Mouse (Mus musculus) lung, postnatal 0 days (tissue): ENCODE data around the gene S1pr4. TPM values are rescaled to one million over a fixed set of nuclear protein-coding genes. Genes with fewer than 3 reads are reported as not detected.
A peak's percentile ranks its signal among the peaks of the same experiment; 100 is the strongest.

Source experiments
- ATAC-seq: fragments of 200-750 bp; cut with Nextera tagmentation; 2 replicates; pipeline ENCODE4 v1.8.0; 2017; ENCODE audit warnings: moderate library complexity
- DNase-seq: peaks from one replicate; pipeline ENCODE4 v3.0.0-alpha.2; 2016; ENCODE audit warnings: low spot score
- H3K27ac ChIP-seq: fragments of 300-500 bp; sonication (generic); 2 replicates; pipeline ENCODE4 v1.5.1; 2014; ENCODE audit warnings: antibody characterized with exemption, mild to moderate bottlenecking, low read length, mixed read lengths
- H3K27me3 ChIP-seq: fragments of 300-500 bp; sonication (generic); replicated peaks from 2 replicates; pipeline ENCODE4 v1.6.1; 2014; ENCODE audit warnings: low read length, mixed read lengths; ENCODE audit not compliant: insufficient read depth
- H3K36me3 ChIP-seq: fragments of 300-500 bp; sonication (generic); 2 replicates; pipeline ENCODE4 v1.6.1; 2014; ENCODE audit warnings: low read length, mixed read lengths; ENCODE audit not compliant: insufficient read depth
- H3K4me1 ChIP-seq: fragments of 300-500 bp; sonication (generic); 2 replicates; pipeline ENCODE4 v1.6.1; 2014; ENCODE audit warnings: antibody characterized with exemption, low read depth, low read length, mixed read lengths; ENCODE audit not compliant: insufficient read depth
- H3K4me2 ChIP-seq: fragments of 300-500 bp; sonication (generic); replicated peaks from 2 replicates; pipeline ENCODE4 v1.6.1; 2014; ENCODE audit warnings: low read depth, mild to moderate bottlenecking, low read length, moderate library complexity, mixed read lengths
- H3K4me3 ChIP-seq: fragments of 300-500 bp; sonication (generic); 2 replicates; pipeline ENCODE4 v1.5.1; 2014; ENCODE audit warnings: low read depth, low read length
- H3K9ac ChIP-seq: fragments of 300-500 bp; sonication (generic); replicated peaks from 2 replicates; pipeline ENCODE4 v1.6.1; 2014; ENCODE audit warnings: low read depth, mild to moderate bottlenecking
- H3K9me3 ChIP-seq: fragments of 300-500 bp; sonication (generic); 2 replicates; pipeline ENCODE4 v1.6.1; 2016; ENCODE audit warnings: low read length, mixed read lengths
- CTCF ChIP-seq: IDR thresholded peaks from 2 replicates; pipeline ENCODE4 v1.5.1; 2016; ENCODE audit warnings: antibody characterized with exemption, mild to moderate bottlenecking
- EP300 ChIP-seq: IDR thresholded peaks from 2 replicates; pipeline ENCODE4 v1.6.1; 2016; ENCODE audit warnings: antibody characterized with exemption, mild to moderate bottlenecking, control low read depth
- WGBS: fragments of 180-500 bp; shearing (Covaris S2); extraction: QIAGEN DNeasy Blood & Tissue Kit; methylation state at CpG from one replicate; pipeline ENCODE4 v1.1.7; 2014; 5-methylcytosine and 5-hydroxymethylcytosine counted together
- polyA plus RNA-seq: library from polyadenylated mRNA; unstranded; fragments of >200 nt; fragmentation: Nextera tagmentation; extraction: Ambion mirVana; gene quantifications from 2 replicates; pipeline ENCODE4 v1.2.1, GENCODE M21; 2015

Gene S1pr4
- polyA plus RNA-seq, 1 experiment from 2014 or later: 19.3 TPM

- no peak for DNase-seq
- WGBS: 79% methylated on average over 3 of the region's 3 CpGs
- no peak for ATAC-seq
- TF ChIP-seq EP300 (no peak), CTCF (no peak)
- peaks cover 14% of the 10 kb centered on the region; the same call in 1 of the 2 replicates for H3K4me1 ChIP-seq
- no peaks in the 10 kb centered on the region for H3K27me3 ChIP-seq
- H3K36me3 ChIP-seq: no peaks in the 10 kb centered on the region
- no peaks in the 10 kb centered on the region for H3K9me3 ChIP-seq
- no peak overlapping the region for H3K27ac ChIP-seq
- H3K4me3 ChIP-seq: no peak overlapping the region
- no peak overlapping the region for H3K4me2 ChIP-seq
- no peak overlapping the region for H3K9ac ChIP-seq
These were observed 38.6 kb upstream of the S1pr4 start for GRCm38 (mm10) chr10:81538321-81539048.

- peaks cover 3% of the 10 kb centered on the region; the same call in 1 of the 2 replicates for H3K4me1 ChIP-seq
- H3K9me3 ChIP-seq: no peaks in the 10 kb centered on the region
- H3K27ac ChIP-seq: no peak overlapping the region
- no peak overlapping the region for H3K9ac ChIP-seq
- DNase-seq (no peak), ATAC-seq (no peak)
- H3K4me2 ChIP-seq: no peak overlapping the region
- H3K36me3 ChIP-seq: no peaks in the 10 kb centered on the region
- H3K4me3 ChIP-seq: no peak overlapping the region
- TF ChIP-seq EP300: no peak
- no peak for TF ChIP-seq CTCF
- WGBS: 86% methylated on average over 2 of the region's 2 CpGs
- no peaks in the 10 kb centered on the region for H3K27me3 ChIP-seq
These were observed 37.5 kb upstream of the S1pr4 start for GRCm38 (mm10) chr10:81537429-81537828.

GRCm38 (mm10) chr10:81536734-81537133 is 36.8 kb upstream of the S1pr4 start:
- DNase-seq: peak; percentile 38
- no peak overlapping the region for H3K4me2 ChIP-seq

GRCm38 (mm10) chr10:81534826-81535225 is 34.9 kb upstream of the S1pr4 start:
- ATAC-seq (peak; percentile 58), DNase-seq (no peak)
- 54% methylated on average over 15 of the region's 16 CpGs for WGBS
- Histone ChIP-seq H3K4me1 (no peaks in the 10 kb centered on the region), H3K4me3 (no peak overlapping the region), H3K9ac (no peak overlapping the region), H3K27me3 (no peaks in the 10 kb centered on the region), H3K4me2 (no peak overlapping the region), H3K27ac (no peak overlapping the region), H3K36me3 (peaks cover 9% of the 10 kb centered on the region; the same call in 1 of the 2 replicates), H3K9me3 (no peaks in the 10 kb centered on the region)
- no peak for TF ChIP-seq EP300
- no peak for TF ChIP-seq CTCF

More at GRCm38 (mm10) chr10:81536734-81537133, 36.8 kb upstream of the S1pr4 start:
- Histone ChIP-seq H3K27me3 (no peaks in the 10 kb centered on the region), H3K9ac (no peak overlapping the region), H3K36me3 (no peaks in the 10 kb centered on the region), H3K9me3 (no peaks in the 10 kb centered on the region), H3K27ac (no peak overlapping the region), H3K4me1 (no peaks in the 10 kb centered on the region), H3K4me3 (no peak overlapping the region)
- TF ChIP-seq EP300 (no peak), CTCF (peak; percentile 69)
- WGBS: 75% methylated on average over 6 of the region's 6 CpGs
- ATAC-seq: no peak

GRCm38 (mm10) chr10:81526779-81527178 is 26.8 kb upstream of the S1pr4 start:
- peak; percentile 98 for TF ChIP-seq CTCF
- TF ChIP-seq EP300: no peak
- Histone ChIP-seq H3K4me2 (no peak overlapping the region), H3K27me3 (no peaks in the 10 kb centered on the region), H3K9me3 (no peaks in the 10 kb centered on the region), H3K27ac (no peak overlapping the region), H3K36me3 (peaks cover 20% of the 10 kb centered on the region), H3K9ac (no peak overlapping the region), H3K4me1 (peaks cover 6% of the 10 kb centered on the region; the same call in 1 of the 2 replicates), H3K4me3 (no peak overlapping the region)
- ATAC-seq (peak; percentile 29; the same call in 1 of the 2 replicates), DNase-seq (peak; percentile 63)
- WGBS: 11% methylated on average over 14 of the region's 14 CpGs

- H3K4me2 ChIP-seq: no peak overlapping the region
- no peak overlapping the region for H3K27ac ChIP-seq
- peaks cover 6% of the 10 kb centered on the region; the same call in 1 of the 2 replicates for H3K4me1 ChIP-seq
- H3K9me3 ChIP-seq: no peaks in the 10 kb centered on the region
- peaks cover 11% of the 10 kb centered on the region; the same call in 1 of the 2 replicates for H3K36me3 ChIP-seq
- WGBS: 44% methylated on average over 12 of the region's 13 CpGs
- no peak overlapping the region for H3K9ac ChIP-seq
- TF ChIP-seq CTCF: no peak
- no peak for TF ChIP-seq EP300
- no peaks in the 10 kb centered on the region for H3K27me3 ChIP-seq
- ATAC-seq (peak; percentile 55), DNase-seq (no peak)
- no peak overlapping the region for H3K4me3 ChIP-seq
These were observed 25.2 kb upstream of the S1pr4 start for GRCm38 (mm10) chr10:81525017-81525694.
